Mouse (Mus musculus): Measurements from ENCODE around the gene Grap2. TPM values are rescaled to one million over a fixed set of nuclear protein-coding genes. Genes with fewer than 3 reads are reported as not detected.

The Grap2 gene
- polyA plus RNA-seq, 1 experiment from 2014 or later: 3.0 TPM

- H3K9ac ChIP-seq (ENCODE audit: low read depth, low read length): no peak overlapping the region
- 68% methylated on average over 2 of the region's 2 CpGs for WGBS
- no peak overlapping the region for H3K4me2 ChIP-seq (replicated peaks; ENCODE audit: low read depth, low read length)
- DNase-seq (ENCODE audit: low spot score) (no peak), ATAC-seq (ENCODE audit: low FRiP score) (no peak)
- H3K9me3 ChIP-seq (ENCODE audit: control insufficient read depth, low read length): no peaks in the 10 kb centered on the region
- no peak overlapping the region for H3K27ac ChIP-seq (ENCODE audit: low read depth, low read length)
- H3K4me1 ChIP-seq (replicated peaks; ENCODE audit: control insufficient read depth, insufficient read depth, low read length): no peaks in the 10 kb centered on the region
- peaks cover 4% of the 10 kb centered on the region; the same call in 1 of the 2 replicates for H3K27me3 ChIP-seq (ENCODE audit: control insufficient read depth, insufficient read depth, low read length)
- no peak overlapping the region for H3K4me3 ChIP-seq (ENCODE audit: low read depth, low read length)
- no peaks in the 10 kb centered on the region for H3K36me3 ChIP-seq (ENCODE audit: control insufficient read depth, insufficient read depth, low read length)
These were observed 45.4 kb downstream of the Grap2 start for GRCm38 (mm10) chr15:80617839-80618238.

- WGBS: 67% methylated on average over 5 of the region's 5 CpGs
- DNase-seq (ENCODE audit: low spot score) (no peak), ATAC-seq (ENCODE audit: low FRiP score) (no peak)
- no peak overlapping the region for H3K4me3 ChIP-seq (ENCODE audit: low read depth, low read length)
- H3K27ac ChIP-seq (ENCODE audit: low read depth, low read length): no peak overlapping the region
- no peaks in the 10 kb centered on the region for H3K36me3 ChIP-seq (ENCODE audit: control insufficient read depth, insufficient read depth, low read length)
- no peak overlapping the region for H3K9ac ChIP-seq (ENCODE audit: low read depth, low read length)
- no peaks in the 10 kb centered on the region for H3K4me1 ChIP-seq (replicated peaks; ENCODE audit: control insufficient read depth, insufficient read depth, low read length)
- H3K9me3 ChIP-seq (ENCODE audit: control insufficient read depth, low read length): no peaks in the 10 kb centered on the region
- H3K27me3 ChIP-seq (ENCODE audit: control insufficient read depth, insufficient read depth, low read length): peaks cover 4% of the 10 kb centered on the region; the same call in 1 of the 2 replicates
- H3K4me2 ChIP-seq (replicated peaks; ENCODE audit: low read depth, low read length): no peak overlapping the region
These were observed 46.8 kb downstream of the Grap2 start for GRCm38 (mm10) chr15:80619166-80619565.

- Histone ChIP-seq H3K27me3 (ENCODE audit: control insufficient read depth, insufficient read depth, low read length) (peaks cover 4% of the 10 kb centered on the region; the same call in 1 of the 2 replicates), H3K36me3 (ENCODE audit: control insufficient read depth, insufficient read depth, low read length) (no peaks in the 10 kb centered on the region), H3K4me1 (replicated peaks; ENCODE audit: control insufficient read depth, insufficient read depth, low read length) (no peaks in the 10 kb centered on the region), H3K9me3 (ENCODE audit: control insufficient read depth, low read length) (no peaks in the 10 kb centered on the region), H3K4me3 (ENCODE audit: low read depth, low read length) (no peak overlapping the region), H3K4me2 (replicated peaks; ENCODE audit: low read depth, low read length) (no peak overlapping the region), H3K9ac (ENCODE audit: low read depth, low read length) (no peak overlapping the region), H3K27ac (ENCODE audit: low read depth, low read length) (no peak overlapping the region)
- 85% methylated on average over 4 of the region's 4 CpGs for WGBS
- ATAC-seq (ENCODE audit: low FRiP score) (no peak), DNase-seq (ENCODE audit: low spot score) (no peak)
These were observed 47.4 kb downstream of the Grap2 start for GRCm38 (mm10) chr15:80619786-80620185.

GRCm38 (mm10) chr15:80620371-80620770, 48.0 kb downstream of the Grap2 start:
- no peak for DNase-seq (ENCODE audit: low spot score)
- H3K4me2 ChIP-seq (replicated peaks; ENCODE audit: low read depth, low read length): no peak overlapping the region
- WGBS: 59% methylated on average over 8 of the region's 8 CpGs
- H3K27me3 ChIP-seq (ENCODE audit: control insufficient read depth, insufficient read depth, low read length): peaks cover 4% of the 10 kb centered on the region; the same call in 1 of the 2 replicates
- H3K36me3 ChIP-seq (ENCODE audit: control insufficient read depth, insufficient read depth, low read length): no peaks in the 10 kb centered on the region
- H3K27ac ChIP-seq (ENCODE audit: low read depth, low read length): no peak overlapping the region
- no peak overlapping the region for H3K9ac ChIP-seq (ENCODE audit: low read depth, low read length)
- no peak overlapping the region for H3K4me3 ChIP-seq (ENCODE audit: low read depth, low read length)
- no peaks in the 10 kb centered on the region for H3K4me1 ChIP-seq (replicated peaks; ENCODE audit: control insufficient read depth, insufficient read depth, low read length)
- no peaks in the 10 kb centered on the region for H3K9me3 ChIP-seq (ENCODE audit: control insufficient read depth, low read length)
- ATAC-seq (ENCODE audit: low FRiP score): no peak

- no peaks in the 10 kb centered on the region for H3K9me3 ChIP-seq (ENCODE audit: control insufficient read depth, low read length)
- H3K27me3 ChIP-seq (ENCODE audit: control insufficient read depth, insufficient read depth, low read length): no peaks in the 10 kb centered on the region
- no peaks in the 10 kb centered on the region for H3K36me3 ChIP-seq (ENCODE audit: control insufficient read depth, insufficient read depth, low read length)
- H3K9ac ChIP-seq (ENCODE audit: low read depth, low read length): no peak overlapping the region
- no peak overlapping the region for H3K4me2 ChIP-seq (replicated peaks; ENCODE audit: low read depth, low read length)
- no peaks in the 10 kb centered on the region for H3K4me1 ChIP-seq (replicated peaks; ENCODE audit: control insufficient read depth, insufficient read depth, low read length)
- DNase-seq (ENCODE audit: low spot score): no peak
- no peak overlapping the region for H3K27ac ChIP-seq (ENCODE audit: low read depth, low read length)
- H3K4me3 ChIP-seq (ENCODE audit: low read depth, low read length): no peak overlapping the region
- no peak for ATAC-seq (ENCODE audit: low FRiP score)
- 76% methylated on average over 8 of the region's 8 CpGs for WGBS
These were observed 50.9 kb downstream of the Grap2 start for GRCm38 (mm10) chr15:80623171-80623837.

GRCm38 (mm10) chr15:80626472-80626871, 54.1 kb downstream of the Grap2 start:
- Histone ChIP-seq H3K4me2 (replicated peaks; ENCODE audit: low read depth, low read length) (no peak overlapping the region), H3K9me3 (ENCODE audit: control insufficient read depth, low read length) (no peaks in the 10 kb centered on the region), H3K27me3 (ENCODE audit: control insufficient read depth, insufficient read depth, low read length) (no peaks in the 10 kb centered on the region), H3K36me3 (ENCODE audit: control insufficient read depth, insufficient read depth, low read length) (no peaks in the 10 kb centered on the region), H3K9ac (ENCODE audit: low read depth, low read length) (no peak overlapping the region), H3K27ac (ENCODE audit: low read depth, low read length) (no peak overlapping the region), H3K4me3 (ENCODE audit: low read depth, low read length) (no peak overlapping the region), H3K4me1 (replicated peaks; ENCODE audit: control insufficient read depth, insufficient read depth, low read length) (no peaks in the 10 kb centered on the region)
- no peak for DNase-seq (ENCODE audit: low spot score)
- ATAC-seq (ENCODE audit: low FRiP score): no peak
- WGBS: 64% methylated on average over 6 of the region's 6 CpGs

GRCm38 (mm10) chr15:80630147-80630546, 57.8 kb downstream of the Grap2 start:
- ATAC-seq (ENCODE audit: low FRiP score): no peak
- Histone ChIP-seq H3K27me3 (ENCODE audit: control insufficient read depth, insufficient read depth, low read length) (no peaks in the 10 kb centered on the region), H3K4me3 (ENCODE audit: low read depth, low read length) (no peak overlapping the region), H3K4me2 (replicated peaks; ENCODE audit: low read depth, low read length) (no peak overlapping the region), H3K4me1 (replicated peaks; ENCODE audit: control insufficient read depth, insufficient read depth, low read length) (no peaks in the 10 kb centered on the region), H3K9me3 (ENCODE audit: control insufficient read depth, low read length) (no peaks in the 10 kb centered on the region), H3K36me3 (ENCODE audit: control insufficient read depth, insufficient read depth, low read length) (no peaks in the 10 kb centered on the region), H3K9ac (ENCODE audit: low read depth, low read length) (no peak overlapping the region), H3K27ac (ENCODE audit: low read depth, low read length) (no peak overlapping the region)
- DNase-seq (ENCODE audit: low spot score): no peak
- WGBS: 89% methylated on average over 7 of the region's 7 CpGs

GRCm38 (mm10) chr15:80630711-80631110, 58.3 kb downstream of the Grap2 start:
- no peak overlapping the region for H3K4me3 ChIP-seq (ENCODE audit: low read depth, low read length)
- no peak overlapping the region for H3K9ac ChIP-seq (ENCODE audit: low read depth, low read length)
- WGBS: 56% methylated on average over 14 of the region's 14 CpGs
- H3K4me2 ChIP-seq (replicated peaks; ENCODE audit: low read depth, low read length): no peak overlapping the region
- H3K27ac ChIP-seq (ENCODE audit: low read depth, low read length): no peak overlapping the region
- no peaks in the 10 kb centered on the region for H3K27me3 ChIP-seq (ENCODE audit: control insufficient read depth, insufficient read depth, low read length)
- H3K36me3 ChIP-seq (ENCODE audit: control insufficient read depth, insufficient read depth, low read length): no peaks in the 10 kb centered on the region
- H3K4me1 ChIP-seq (replicated peaks; ENCODE audit: control insufficient read depth, insufficient read depth, low read length): no peaks in the 10 kb centered on the region
- H3K9me3 ChIP-seq (ENCODE audit: control insufficient read depth, low read length): no peaks in the 10 kb centered on the region
- no peak for ATAC-seq (ENCODE audit: low FRiP score)
- DNase-seq (ENCODE audit: low spot score): no peak

GRCm38 (mm10) chr15:80631311-80631710, 58.9 kb downstream of the Grap2 start:
- no peak overlapping the region for H3K9ac ChIP-seq (ENCODE audit: low read depth, low read length)
- no peak overlapping the region for H3K27ac ChIP-seq (ENCODE audit: low read depth, low read length)
- no peaks in the 10 kb centered on the region for H3K36me3 ChIP-seq (ENCODE audit: control insufficient read depth, insufficient read depth, low read length)
- H3K4me3 ChIP-seq (ENCODE audit: low read depth, low read length): no peak overlapping the region
- H3K9me3 ChIP-seq (ENCODE audit: control insufficient read depth, low read length): no peaks in the 10 kb centered on the region
- H3K4me2 ChIP-seq (replicated peaks; ENCODE audit: low read depth, low read length): no peak overlapping the region
- DNase-seq (ENCODE audit: low spot score): no peak
- no peaks in the 10 kb centered on the region for H3K27me3 ChIP-seq (ENCODE audit: control insufficient read depth, insufficient read depth, low read length)
- H3K4me1 ChIP-seq (replicated peaks; ENCODE audit: control insufficient read depth, insufficient read depth, low read length): no peaks in the 10 kb centered on the region
- ATAC-seq (ENCODE audit: low FRiP score): no peak
- WGBS: 88% methylated on average over 2 of the region's 2 CpGs

Measured in hindbrain, embryonic 11.5 days (tissue).